8 mouse cellular contexts compared by ENCODE assay signal in the genomic region with DNA sequence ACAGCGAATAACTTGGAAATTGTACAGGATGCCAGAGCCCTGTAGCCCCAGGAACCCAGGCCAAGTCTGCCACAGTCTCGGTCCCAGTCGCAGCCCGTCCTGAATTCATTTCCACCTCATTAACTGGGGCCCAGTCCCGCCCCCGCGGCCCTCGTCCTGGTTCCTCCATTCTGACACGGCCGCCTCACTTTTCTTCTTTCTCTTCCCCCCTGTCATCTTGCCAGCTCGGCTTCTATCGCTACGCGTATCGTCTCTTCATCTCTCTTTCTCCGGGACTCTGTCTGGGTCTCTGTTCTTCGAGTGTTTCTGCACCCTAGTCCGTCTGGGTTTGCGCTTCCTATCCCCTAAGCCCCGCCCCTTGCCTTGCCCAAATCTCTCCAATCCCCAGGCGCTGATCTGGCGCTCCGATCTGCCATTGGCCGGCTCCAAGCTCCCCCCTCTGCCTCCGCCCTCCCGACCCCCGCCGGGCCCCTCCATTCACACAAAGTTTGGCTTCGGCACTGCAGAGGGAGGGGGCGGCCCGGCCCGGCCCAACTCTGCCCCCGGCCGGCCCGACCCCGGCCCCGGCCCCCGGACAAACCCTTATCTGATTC. TPM values are rescaled to one million over a fixed set of nuclear protein-coding genes. Genes with fewer than 3 reads are reported as not detected.
DNase-seq lines count a peak whose midpoint lies in the region; ATAC-seq and TF ChIP-seq lines count a peak whose summit lies in the region.

Kcnj10 (plus strand) TSS at position 482 of the 593 bp plus-strand sequence.

- no peak within 1 kb of the TSS for H3K9ac ChIP-seq in forebrain, postnatal 0 days
- no peak within 1 kb of the TSS for H3K9ac ChIP-seq in lung, embryonic 14.5 days

- peak within 1 kb of the TSS; percentile 42 for H3K4me3 ChIP-seq in forebrain, postnatal 0 days (ENCODE audit: low read depth, low read length)
- H3K4me3 ChIP-seq in lung, embryonic 14.5 days (ENCODE audit: low read depth, low read length), result peak within 1 kb of the TSS; percentile 33

- TF ChIP-seq CTCF in forebrain, postnatal 0 days (IDR thresholded peaks at IDR 0.05; ENCODE audit: low read depth), result no peak
- TF ChIP-seq CTCF in lung, embryonic 14.5 days (IDR thresholded peaks at IDR 0.05; ENCODE audit: low read depth), result no peak

- WGBS in forebrain, postnatal 0 days, result 2% methylated on average over 37 of the region's 38 CpGs
- WGBS in lung, embryonic 14.5 days, result under 1% methylated on average over 38 of the region's 38 CpGs

- H3K4me2 ChIP-seq in forebrain, postnatal 0 days (ENCODE audit: low read depth), result peak within 1 kb of the TSS; percentile 65
- H3K4me2 ChIP-seq in lung, embryonic 14.5 days, result peak within 1 kb of the TSS; percentile 64

- H3K27ac ChIP-seq in forebrain, postnatal 0 days (ENCODE audit: low read depth, low read length), result peak within 1 kb of the TSS; percentile 69; the same call in 1 of the 2 replicates
- no peak within 1 kb of the TSS for H3K27ac ChIP-seq in lung, embryonic 14.5 days (ENCODE audit: low read depth)

- no peaks in the 10 kb centered on the region for H3K36me3 ChIP-seq in forebrain, postnatal 0 days (ENCODE audit: insufficient read depth)
- no peaks in the 10 kb centered on the region for H3K36me3 ChIP-seq in lung, embryonic 14.5 days (ENCODE audit: insufficient read depth)

- DNase-seq in NIH3T3 (ENCODE audit: low read depth), result peak; percentile 8
- DNase-seq in cerebellum, adult 11-12 months, result peak; percentile 87
- peak; percentile 87 for DNase-seq in forebrain, postnatal 0 days
- DNase-seq in heart, postnatal 4 days, result peak; percentile 70
- DNase-seq in layer of hippocampus, adult 8-10 months (ENCODE audit: low spot score in 2 of 2), result peak; percentile 79 to 85
- peak; percentile 87 for DNase-seq in lung, embryonic 14.5 days
- peak; percentile 65 to 76 for DNase-seq in thymus, postnatal 10 days (ENCODE audit: low spot score in 2 of 2)

- peak; percentile 94 for ATAC-seq in forebrain, postnatal 0 days
- peak; percentile 93 for ATAC-seq in lung, embryonic 14.5 days (ENCODE audit: insufficient read depth)
- ATAC-seq in neutrophil, adult 5-6 weeks (ENCODE audit: extremely low read depth, insufficient number of reproducible peaks, low FRiP score, poor library complexity, severe bottlenecking), result peak; percentile 69

- no peaks in the 10 kb centered on the region for H3K9me3 ChIP-seq in forebrain, postnatal 0 days (ENCODE audit: low read length)
- no peaks in the 10 kb centered on the region for H3K9me3 ChIP-seq in lung, embryonic 14.5 days (ENCODE audit: low read depth, low read length)

- H3K4me1 ChIP-seq in forebrain, postnatal 0 days (ENCODE audit: insufficient read depth), result peaks cover 3% of the 10 kb centered on the region; the same call in 1 of the 2 replicates
- no peaks in the 10 kb centered on the region; the same call in 1 of the 2 replicates for H3K4me1 ChIP-seq in lung, embryonic 14.5 days (ENCODE audit: insufficient read depth)

- H3K27me3 ChIP-seq in forebrain, postnatal 0 days (ENCODE audit: insufficient read depth, low read length), result no peaks in the 10 kb centered on the region
- peaks cover 32% of the 10 kb centered on the region for H3K27me3 ChIP-seq in lung, embryonic 14.5 days (ENCODE audit: insufficient read depth, low read length)

RNA-seq across cellular contexts. Expression of gene Kcnj10, which starts in this region (rescaled TPM):
- total RNA-seq in forebrain, postnatal 0 days (2014; rRNA removed), result 3.2 and 4.1 TPM in 2 replicates
- 1.4 and 2.9 TPM in 2 replicates for polyA plus RNA-seq in forebrain, postnatal 0 days (2015; fragmentation: Nextera tagmentation; extraction: Ambion mirVana)
- total RNA-seq in heart, postnatal 4 days (2021), result under 1 TPM; 0.11 to 0.14 TPM
- total RNA-seq in layer of hippocampus, adult 8-10 months (2022), result 100 to 1,000 TPM in 2 of 4 experiments, 10 to 100 TPM in 2; 92.2 to 116 (median 100.0) TPM
- 0.18 and 0.24 TPM in 2 replicates for polyA plus RNA-seq in lung, embryonic 14.5 days (2014; fragmentation: Nextera tagmentation; extraction: Ambion mirVana)
- not detected in 2 replicates for total RNA-seq in neutrophil, adult 5-6 weeks (2017)

Comparison
In these comparisons a context has a peak if more than half of its experiments do, and no peak if none do; other contexts are left out.
1. RNA of gene Kcnj10 (total RNA-seq): 92.2 to 116 TPM in layer of hippocampus, adult 8-10 months; 3.2 to 4.1 TPM in forebrain, postnatal 0 days, 0.11 to 0.14 TPM in heart, postnatal 4 days and not detected in neutrophil, adult 5-6 weeks; every median in the first group is over 10 times any median in the second.
2. Peak in DNase-seq in heart, postnatal 4 days; RNA of the gene not detected or under 1 TPM.
3. Peak in DNase-seq, ATAC-seq, H3K4me3 ChIP-seq and H3K4me2 ChIP-seq in lung, embryonic 14.5 days; RNA of the gene not detected or under 1 TPM.
4. Peak in ATAC-seq in neutrophil, adult 5-6 weeks; RNA of the gene not detected or under 1 TPM.
5. DNase-seq: peak in every context shown above with its lines; median percentile 87 in cerebellum, adult 11-12 months; 87 in forebrain, postnatal 0 days; 87 in lung, embryonic 14.5 days; 82 in layer of hippocampus, adult 8-10 months; 70 in thymus, postnatal 10 days; 70 in heart, postnatal 4 days; 8 in NIH3T3.
6. Peak in every context shown above with its lines, with median percentiles within 50 percentile points of each other: ATAC-seq.